Mouse (Mus musculus): ENCODE measurements around the gene 1700011L22Rik.
A peak's percentile ranks its signal among the peaks of the same experiment; 100 is the strongest.

Gene 1700011L22Rik

DNA sequence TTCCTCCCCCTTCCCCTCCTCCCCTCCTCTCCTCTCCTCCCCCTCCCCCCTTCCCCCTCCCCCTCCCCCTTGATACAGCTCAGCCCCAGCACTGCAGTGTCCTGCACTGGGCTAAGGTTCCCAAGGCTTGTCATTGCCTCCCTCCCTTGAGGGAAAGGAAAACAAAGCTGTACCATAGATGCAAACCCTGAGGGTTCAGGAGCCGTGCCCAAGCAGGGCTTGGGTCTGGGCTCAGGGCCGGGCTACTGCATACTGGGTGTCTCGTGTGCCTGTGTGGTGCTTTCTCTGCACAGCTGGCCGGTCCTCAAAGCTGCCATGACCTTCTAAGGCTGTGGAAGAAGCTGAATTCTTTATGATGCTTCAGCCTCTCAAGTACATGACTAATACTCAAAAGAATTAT, 74.8 kb downstream of the 1700011L22Rik start:
- DNase-seq (ENCODE audit: low spot score): no peak

DNA sequence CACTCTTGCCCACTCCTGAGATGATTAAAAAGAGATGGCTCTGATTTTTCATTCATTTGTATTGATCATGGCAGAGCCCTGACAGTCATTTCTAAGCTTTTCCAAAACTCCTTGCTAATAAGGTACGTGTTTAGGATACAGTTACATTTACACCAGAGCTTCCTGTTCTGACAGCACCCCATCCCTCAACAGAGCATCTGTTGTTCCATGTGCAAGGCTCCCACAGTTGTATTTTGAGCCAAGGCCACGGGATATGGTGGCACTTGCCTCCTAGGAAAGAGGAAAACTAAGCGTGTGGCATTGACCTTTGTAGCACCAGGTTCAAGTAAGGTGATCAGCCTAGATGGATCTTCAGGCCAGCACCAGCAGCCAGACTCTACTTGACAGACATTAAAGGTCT, 83.1 kb downstream of the 1700011L22Rik start:
- DNase-seq (ENCODE audit: low spot score): no peak

DNA sequence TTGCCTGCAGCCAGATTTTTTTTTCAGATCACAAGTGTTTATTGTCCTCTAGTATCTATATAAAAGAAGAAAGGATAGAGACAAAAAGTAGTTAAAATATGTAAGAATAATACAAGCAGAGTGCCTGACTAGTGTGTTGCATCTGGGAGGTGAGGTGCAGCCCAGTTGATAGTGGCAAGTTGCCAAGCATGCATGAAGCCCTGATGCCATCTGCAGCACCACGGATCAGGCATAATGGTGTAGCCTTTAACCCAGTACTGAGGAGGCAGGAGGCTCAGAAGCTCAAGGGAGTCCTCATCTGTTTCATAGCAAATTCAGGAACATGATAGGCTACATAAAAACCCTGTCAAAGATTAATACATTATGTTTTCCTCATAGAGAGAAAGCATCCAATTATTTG, 84.0 kb downstream of the 1700011L22Rik start:
- DNase-seq (ENCODE audit: low spot score): peak; percentile 35

DNA sequence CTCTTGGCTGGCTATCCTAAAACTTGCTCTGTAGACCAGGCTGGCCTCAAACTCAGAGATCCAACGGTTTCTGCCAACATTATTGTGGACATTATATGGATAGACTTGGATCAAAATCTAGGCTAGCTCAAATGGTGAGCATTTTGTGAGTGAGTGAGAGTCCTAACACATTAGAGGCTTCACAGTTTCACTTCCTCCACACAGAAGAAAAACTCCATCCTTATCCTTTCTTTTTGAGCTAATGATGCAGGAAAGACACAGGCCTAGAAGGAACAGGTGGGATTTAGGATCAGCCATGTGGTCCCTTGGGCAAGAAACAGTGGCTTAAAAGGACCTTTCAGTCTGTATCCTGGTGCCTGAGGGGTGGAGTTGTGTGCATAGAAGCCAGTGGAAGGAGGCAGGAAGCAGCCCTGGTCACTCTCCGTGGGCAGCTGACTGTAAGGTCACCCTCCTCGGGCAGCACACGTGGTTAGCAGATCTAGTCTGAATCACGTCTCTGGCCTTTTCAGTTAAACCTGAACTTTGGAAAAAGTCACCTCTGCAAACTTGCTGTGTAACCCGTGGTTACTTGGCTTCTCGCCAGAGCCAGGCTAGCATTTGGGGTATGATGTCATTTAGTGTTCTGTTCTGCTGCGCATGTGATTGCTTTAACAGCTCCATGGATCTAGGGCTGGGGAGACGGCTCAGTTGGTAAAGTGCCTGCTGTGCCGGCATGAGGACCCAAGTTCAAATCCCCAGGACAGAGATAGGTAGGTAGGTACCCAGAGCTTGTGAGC, 85.6 kb downstream of the 1700011L22Rik start:
- peak; percentile 86 for DNase-seq (ENCODE audit: low spot score)

DNA sequence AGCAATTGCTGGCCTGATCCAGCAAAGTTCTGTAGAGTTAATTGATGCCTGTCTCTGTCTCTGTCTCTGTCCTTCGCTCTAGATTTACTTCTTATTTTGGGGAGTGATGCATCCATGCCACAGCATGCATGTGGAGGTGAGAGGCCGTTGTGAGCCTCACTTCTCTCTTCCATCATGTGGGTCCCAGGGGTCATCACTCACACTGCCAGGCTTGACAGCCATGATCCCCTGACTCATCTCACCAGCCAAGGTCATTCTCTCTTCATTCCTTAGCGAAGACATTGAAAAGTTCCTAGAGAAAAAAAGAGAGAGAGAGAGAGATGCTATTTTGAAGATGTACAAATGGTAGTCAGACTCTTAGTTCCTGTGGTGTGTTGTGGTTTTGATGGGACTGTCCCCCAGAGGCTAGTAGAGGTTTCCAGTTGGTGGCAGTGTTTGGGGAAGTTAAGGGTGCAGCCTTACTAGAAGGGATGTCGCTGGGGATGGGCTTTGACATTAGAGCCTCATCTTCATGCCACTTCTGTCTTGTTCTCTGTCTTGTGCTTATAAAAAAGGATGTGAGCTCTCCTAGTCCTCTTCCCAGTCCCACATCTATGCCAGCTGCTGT, 87.1 kb downstream of the 1700011L22Rik start:
- no peak for DNase-seq (ENCODE audit: low spot score)

Data from MN1 (cell line).